Mouse (Mus musculus): ENCODE data around the gene Entpd7. TPM values are rescaled to one million over a fixed set of nuclear protein-coding genes. Genes with fewer than 3 reads are reported as not detected.

Entpd7 gene
- total and polyA plus RNA-seq, 2 experiments from 2014 or later, result 6.9 to 8.2 TPM

- Histone ChIP-seq H3K4me2 (ENCODE audit: low read depth, low read length, poor library complexity, severe bottlenecking) (no peak overlapping the region), H3K27me3 (ENCODE audit: insufficient read depth, low read length) (no peaks in the 10 kb centered on the region), H3K4me1 (ENCODE audit: insufficient read depth, low read length) (no peaks in the 10 kb centered on the region), H3K27ac (ENCODE audit: low read depth, low read length) (no peak overlapping the region), H3K4me3 (ENCODE audit: low read depth, low read length) (no peak overlapping the region), H3K9me3 (ENCODE audit: low read length) (no peaks in the 10 kb centered on the region), H3K36me3 (ENCODE audit: insufficient read depth, low read length) (no peaks in the 10 kb centered on the region), H3K9ac (replicated peaks; ENCODE audit: low read length, poor library complexity, severe bottlenecking) (no peak overlapping the region)
- DNase-seq (ENCODE audit: low spot score) (no peak), ATAC-seq (ENCODE audit: low FRiP score) (no peak)
- TF ChIP-seq CTCF (IDR thresholded peaks at IDR 0.05), result no peak
- 84% methylated on average over 5 of the region's 5 CpGs for WGBS
Measured at GRCm38 (mm10) chr19:43769366-43769960, 80.0 kb downstream of the Entpd7 start.

GRCm38 (mm10) chr19:43770584-43770983 is 81.1 kb downstream of the Entpd7 start:
- no peak for DNase-seq (ENCODE audit: low spot score)
- Histone ChIP-seq H3K4me1 (ENCODE audit: insufficient read depth, low read length) (no peaks in the 10 kb centered on the region), H3K27ac (ENCODE audit: low read depth, low read length) (no peak overlapping the region), H3K9ac (replicated peaks; ENCODE audit: low read length, poor library complexity, severe bottlenecking) (no peak overlapping the region), H3K27me3 (ENCODE audit: insufficient read depth, low read length) (no peaks in the 10 kb centered on the region), H3K36me3 (ENCODE audit: insufficient read depth, low read length) (no peaks in the 10 kb centered on the region), H3K4me2 (ENCODE audit: low read depth, low read length, poor library complexity, severe bottlenecking) (no peak overlapping the region), H3K9me3 (ENCODE audit: low read length) (no peaks in the 10 kb centered on the region), H3K4me3 (ENCODE audit: low read depth, low read length) (no peak overlapping the region)
- WGBS, result 92% methylated on average over 4 of the region's 4 CpGs
- no peak for ATAC-seq (ENCODE audit: low FRiP score)
- no peak for TF ChIP-seq CTCF (IDR thresholded peaks at IDR 0.05)

DNA sequence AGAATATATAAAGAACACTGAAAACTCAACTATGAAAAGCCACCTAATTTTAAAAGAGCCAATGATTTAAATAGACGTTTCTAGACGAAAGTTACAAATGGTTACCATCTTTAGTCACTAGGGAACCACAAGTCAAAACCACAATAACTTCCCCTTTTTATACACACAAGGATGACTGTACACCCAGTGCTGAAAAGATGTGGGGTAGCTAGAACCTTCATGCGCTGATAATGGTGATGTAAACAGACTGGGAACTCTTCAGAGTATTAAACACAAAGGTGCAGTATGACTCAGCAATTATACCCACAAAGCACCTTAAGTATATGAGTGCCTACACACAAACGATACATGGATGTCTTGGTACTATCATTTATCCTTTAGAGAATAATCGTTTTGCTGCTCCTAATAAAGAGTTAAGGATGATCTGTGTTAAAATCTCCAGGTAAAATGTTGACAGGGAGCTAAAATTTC is 82.1 kb downstream of the Entpd7 start:
- Histone ChIP-seq H3K9ac (replicated peaks; ENCODE audit: low read length, poor library complexity, severe bottlenecking) (no peak overlapping the region), H3K9me3 (ENCODE audit: low read length) (no peaks in the 10 kb centered on the region), H3K27ac (ENCODE audit: low read depth, low read length) (no peak overlapping the region), H3K4me3 (ENCODE audit: low read depth, low read length) (no peak overlapping the region), H3K27me3 (ENCODE audit: insufficient read depth, low read length) (no peaks in the 10 kb centered on the region), H3K4me2 (ENCODE audit: low read depth, low read length, poor library complexity, severe bottlenecking) (no peak overlapping the region), H3K36me3 (ENCODE audit: insufficient read depth, low read length) (no peaks in the 10 kb centered on the region), H3K4me1 (ENCODE audit: insufficient read depth, low read length) (no peaks in the 10 kb centered on the region)
- DNase-seq (ENCODE audit: low spot score), result no peak
- TF ChIP-seq CTCF (IDR thresholded peaks at IDR 0.05), result no peak
- WGBS, result 89% methylated on average over 5 of the region's 5 CpGs
- ATAC-seq (ENCODE audit: low FRiP score), result no peak

DNA sequence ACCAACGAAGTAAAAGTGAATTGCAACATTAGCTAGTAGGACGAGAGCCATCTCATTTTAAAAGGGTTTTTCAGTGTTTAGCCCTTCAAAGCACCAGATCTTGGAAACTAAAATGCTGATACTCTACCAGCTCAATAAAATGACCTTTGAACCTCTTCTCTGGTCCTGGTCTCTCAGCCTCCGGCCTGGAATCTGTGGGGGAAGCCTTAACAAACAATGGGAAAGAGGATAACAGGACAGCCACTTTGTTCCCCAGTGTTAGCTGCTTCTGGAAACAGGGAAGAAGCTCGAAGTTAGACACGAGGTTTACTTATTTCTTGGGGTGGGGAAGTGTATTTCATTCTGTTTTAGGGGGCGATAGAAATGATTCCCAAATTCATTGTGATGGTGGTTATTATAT is 82.8 kb downstream of the Entpd7 start:
- Histone ChIP-seq H3K27ac (ENCODE audit: low read depth, low read length) (no peak overlapping the region), H3K4me2 (ENCODE audit: low read depth, low read length, poor library complexity, severe bottlenecking) (no peak overlapping the region), H3K36me3 (ENCODE audit: insufficient read depth, low read length) (no peaks in the 10 kb centered on the region), H3K27me3 (ENCODE audit: insufficient read depth, low read length) (no peaks in the 10 kb centered on the region), H3K9me3 (ENCODE audit: low read length) (no peaks in the 10 kb centered on the region), H3K4me1 (ENCODE audit: insufficient read depth, low read length) (no peaks in the 10 kb centered on the region), H3K4me3 (ENCODE audit: low read depth, low read length) (no peak overlapping the region), H3K9ac (replicated peaks; ENCODE audit: low read length, poor library complexity, severe bottlenecking) (no peak overlapping the region)
- WGBS, result 55% methylated on average over 6 of the region's 6 CpGs
- no peak for TF ChIP-seq CTCF (IDR thresholded peaks at IDR 0.05)
- DNase-seq (ENCODE audit: low spot score) (no peak), ATAC-seq (ENCODE audit: low FRiP score) (no peak)

GRCm38 (mm10) chr19:43775433-43775832 is 86.0 kb downstream of the Entpd7 start:
- DNase-seq (ENCODE audit: low spot score), result no peak
- H3K36me3 ChIP-seq (ENCODE audit: insufficient read depth, low read length), result no peaks in the 10 kb centered on the region
- H3K4me1 ChIP-seq (ENCODE audit: insufficient read depth, low read length), result no peaks in the 10 kb centered on the region
- no peak overlapping the region for H3K4me3 ChIP-seq (ENCODE audit: low read depth, low read length)
- no peak for TF ChIP-seq CTCF (IDR thresholded peaks at IDR 0.05)
- no peak overlapping the region for H3K4me2 ChIP-seq (ENCODE audit: low read depth, low read length, poor library complexity, severe bottlenecking)
- H3K27me3 ChIP-seq (ENCODE audit: insufficient read depth, low read length), result no peaks in the 10 kb centered on the region
- WGBS, result 87% methylated on average over 10 of the region's 10 CpGs
- no peak overlapping the region for H3K9ac ChIP-seq (replicated peaks; ENCODE audit: low read length, poor library complexity, severe bottlenecking)
- no peak overlapping the region for H3K27ac ChIP-seq (ENCODE audit: low read depth, low read length)
- H3K9me3 ChIP-seq (ENCODE audit: low read length), result no peaks in the 10 kb centered on the region
- ATAC-seq (ENCODE audit: low FRiP score), result no peak

DNA sequence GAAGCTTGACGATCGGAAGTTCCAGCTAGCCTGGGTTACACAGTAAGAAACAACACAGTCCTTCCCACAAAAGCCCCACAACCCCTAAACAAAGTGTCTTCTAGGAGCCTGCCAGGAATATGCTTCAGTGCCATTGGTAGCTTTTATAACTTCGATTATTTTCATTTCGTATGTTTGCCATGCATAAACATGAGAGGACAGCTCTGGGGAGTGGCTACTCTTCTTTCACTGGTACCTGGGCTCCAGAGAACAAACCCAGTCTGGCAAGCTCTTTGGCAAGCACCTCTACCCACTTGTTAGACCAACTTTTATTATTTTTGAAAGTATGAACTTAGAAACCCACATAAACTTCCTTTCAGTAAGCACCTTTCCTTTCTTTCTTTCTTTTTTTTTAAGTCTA is 87.1 kb downstream of the Entpd7 start:
- DNase-seq (ENCODE audit: low spot score), result no peak
- TF ChIP-seq CTCF (IDR thresholded peaks at IDR 0.05), result no peak
- WGBS, result 77% methylated on average over 4 of the region's 4 CpGs

More for the DNA sequence above, 87.1 kb downstream of the Entpd7 start:
- Histone ChIP-seq H3K4me1 (ENCODE audit: insufficient read depth, low read length) (no peaks in the 10 kb centered on the region), H3K4me3 (ENCODE audit: low read depth, low read length) (no peak overlapping the region), H3K27ac (ENCODE audit: low read depth, low read length) (no peak overlapping the region), H3K9ac (replicated peaks; ENCODE audit: low read length, poor library complexity, severe bottlenecking) (no peak overlapping the region), H3K9me3 (ENCODE audit: low read length) (no peaks in the 10 kb centered on the region), H3K4me2 (ENCODE audit: low read depth, low read length, poor library complexity, severe bottlenecking) (no peak overlapping the region), H3K36me3 (ENCODE audit: insufficient read depth, low read length) (no peaks in the 10 kb centered on the region), H3K27me3 (ENCODE audit: insufficient read depth, low read length) (no peaks in the 10 kb centered on the region)
- ATAC-seq (ENCODE audit: low FRiP score), result no peak

Data from midbrain, postnatal 0 days (tissue).